Mouse (Mus musculus): ENCODE measurements at regions not wholly inside any gene's neighbourhood (a gene's known extent, or its start where the extent isn't known, plus 50 kb on each side); places are given as distances from the start of the nearest gene placed in this dataset.

DNA sequence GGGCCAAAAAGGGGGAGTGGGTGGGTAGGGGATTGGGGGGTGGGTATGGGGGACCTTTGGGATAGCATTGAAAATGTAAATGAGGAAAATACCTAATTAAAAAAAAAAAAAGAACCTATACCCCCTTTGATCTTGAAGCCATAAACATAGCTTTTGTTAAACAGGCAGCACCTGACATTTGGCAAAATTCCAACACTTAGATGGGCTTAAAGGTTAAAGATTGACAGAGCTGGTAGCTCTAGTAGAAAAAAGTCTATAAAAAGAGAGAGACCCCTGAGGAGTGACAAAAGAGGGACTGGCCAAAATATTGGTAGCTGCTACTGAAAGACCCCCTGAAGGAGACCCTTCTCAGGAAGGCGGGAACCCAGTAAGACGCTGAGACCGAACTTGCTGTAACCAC, 1474.0 kb upstream of the Cdh8 start:
- H3K4me1 ChIP-seq (ENCODE audit: control insufficient read depth in 1 of 2, insufficient read depth in 2 of 2, low read length in 2 of 2), result no peaks in the 10 kb centered on the region
- no peak overlapping the region for H3K27ac ChIP-seq (ENCODE audit: control insufficient read depth, low read depth, low read length)
- H3K9me3 ChIP-seq (replicated peaks; ENCODE audit: insufficient read depth, low read length), result no peaks in the 10 kb centered on the region
- no peaks in the 10 kb centered on the region for H3K27me3 ChIP-seq (ENCODE audit: control insufficient read depth in 1 of 2, insufficient read depth in 2 of 2, low read length in 2 of 2)
- no peak for DNase-seq (ENCODE audit: low read depth, low spot score)
- no peaks in the 10 kb centered on the region for H3K79me2 ChIP-seq (ENCODE audit: control insufficient read depth, insufficient read depth, low read length, poor library complexity)
- H3K9ac ChIP-seq (ENCODE audit: control insufficient read depth, low read depth, low read length, poor library complexity, severe bottlenecking), result no peak overlapping the region
- no peak overlapping the region for H3K4me3 ChIP-seq (ENCODE audit: control insufficient read depth in 1 of 2, insufficient read depth in 1 of 2, low read depth in 2 of 2, low read length in 2 of 2)
- TF ChIP-seq KAT2A (conservative IDR thresholded peaks at IDR 0.05; ENCODE audit: low read depth, low read length) (no peak), ZKSCAN1 (IDR thresholded peaks at IDR 0.05; ENCODE audit: low read depth, low read length) (no peak), RAD21 (IDR thresholded peaks at IDR 0.05; ENCODE audit: low read depth, low read length) (no peak), CTCF (IDR thresholded peaks at IDR 0.05 in 2 of 3, conservative IDR thresholded peaks at IDR 0.05 in 1 of 3; ENCODE audit: control insufficient read depth in 1 of 3, insufficient read depth in 1 of 3, low read depth in 2 of 3, low read length in 3 of 3, poor library complexity in 1 of 3, severe bottlenecking in 1 of 3) (no peak), POLR2A (IDR thresholded peaks at IDR 0.05; ENCODE audit: control insufficient read depth in 1 of 2, insufficient read depth in 1 of 2, low read depth in 1 of 2, low read length in 2 of 2, poor library complexity in 1 of 2) (no peak), ETS1 (IDR thresholded peaks at IDR 0.05; ENCODE audit: low read depth, low read length) (no peak)
- no peaks in the 10 kb centered on the region for H3K36me3 ChIP-seq (ENCODE audit: control insufficient read depth in 1 of 2, insufficient read depth in 2 of 2, low read length in 2 of 2)

DNA sequence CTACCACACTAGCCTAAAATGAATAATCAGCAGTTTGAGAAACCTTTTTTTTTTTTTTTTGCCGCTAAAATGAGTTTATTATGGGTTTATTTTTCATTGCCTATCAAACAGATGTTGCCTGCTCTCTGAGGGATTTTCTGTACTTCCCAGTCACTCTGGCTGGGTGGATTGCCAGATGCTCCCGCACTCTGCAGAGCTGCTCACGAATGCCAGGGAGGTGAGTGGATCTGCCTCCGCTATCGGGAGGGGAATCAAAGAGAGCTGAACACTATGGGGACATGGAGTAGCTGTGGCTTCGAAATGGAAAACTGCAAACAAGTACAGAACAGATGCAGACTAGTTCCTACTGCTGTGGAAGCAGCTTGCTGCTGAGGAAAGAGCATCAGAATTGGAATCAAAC, 1449.4 kb upstream of the Cdh8 start:
- no peak overlapping the region for H3K27ac ChIP-seq (ENCODE audit: control insufficient read depth, low read depth, low read length)
- no peaks in the 10 kb centered on the region for H3K79me2 ChIP-seq (ENCODE audit: control insufficient read depth, insufficient read depth, low read length, poor library complexity)
- H3K9ac ChIP-seq (ENCODE audit: control insufficient read depth, low read depth, low read length, poor library complexity, severe bottlenecking), result no peak overlapping the region
- no peak for DNase-seq (ENCODE audit: low read depth, low spot score)
- H3K9me3 ChIP-seq (replicated peaks; ENCODE audit: insufficient read depth, low read length), result no peaks in the 10 kb centered on the region
- H3K4me3 ChIP-seq (ENCODE audit: control insufficient read depth in 1 of 2, insufficient read depth in 1 of 2, low read depth in 2 of 2, low read length in 2 of 2), result no peak overlapping the region
- H3K27me3 ChIP-seq (ENCODE audit: control insufficient read depth in 1 of 2, insufficient read depth in 2 of 2, low read length in 2 of 2), result no peaks in the 10 kb centered on the region
- no peaks in the 10 kb centered on the region for H3K4me1 ChIP-seq (ENCODE audit: control insufficient read depth in 1 of 2, insufficient read depth in 2 of 2, low read length in 2 of 2)
- no peaks in the 10 kb centered on the region for H3K36me3 ChIP-seq (ENCODE audit: control insufficient read depth in 1 of 2, insufficient read depth in 2 of 2, low read length in 2 of 2)
- TF ChIP-seq GATA1 (IDR thresholded peaks at IDR 0.05; ENCODE audit: low read depth, low read length) (no peak), GABPA (IDR thresholded peaks at IDR 0.05; ENCODE audit: low read depth, low read length) (no peak), SMC3 (IDR thresholded peaks at IDR 0.05; ENCODE audit: low read depth, low read length) (no peak), POLR2A (IDR thresholded peaks at IDR 0.05; ENCODE audit: control insufficient read depth in 1 of 2, insufficient read depth in 1 of 2, low read depth in 1 of 2, low read length in 2 of 2, poor library complexity in 1 of 2) (no peak), NRF1 (IDR thresholded peaks at IDR 0.05; ENCODE audit: insufficient read depth, low read depth, low read length, poor library complexity, severe bottlenecking) (no peak)

DNA sequence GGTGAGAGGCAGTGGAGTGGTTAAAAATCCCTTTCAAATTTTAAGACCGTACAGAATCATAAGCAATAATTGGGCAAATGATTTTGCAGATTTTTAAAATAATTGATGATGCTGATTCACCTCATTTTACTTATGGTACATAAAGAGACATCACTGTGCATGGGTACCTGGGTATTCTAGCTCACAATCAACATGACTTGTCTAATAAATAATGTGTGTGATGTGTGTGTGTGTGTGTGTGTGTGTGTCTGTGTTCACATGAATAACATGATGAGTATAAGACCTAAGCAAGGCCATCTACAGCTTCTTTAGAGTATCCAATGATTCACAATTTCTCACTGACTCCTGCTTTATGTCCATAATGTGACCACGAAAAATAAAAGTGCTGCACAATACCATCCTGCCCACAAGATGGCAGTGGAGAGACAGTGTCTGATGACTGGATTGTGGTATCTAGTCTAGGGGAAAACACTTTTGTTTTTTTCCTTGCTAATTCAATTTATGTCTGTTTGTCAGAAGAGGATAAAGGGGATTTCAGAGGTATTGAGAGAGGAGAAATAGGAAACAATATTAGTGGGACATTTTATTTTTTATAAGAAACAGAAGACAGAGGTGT, 1434.7 kb upstream of the Cdh8 start:
- no peak for TF ChIP-seq MAX (IDR thresholded peaks at IDR 0.05; ENCODE audit: low read length)
- TF ChIP-seq ELF1 (IDR thresholded peaks at IDR 0.05; ENCODE audit: low read depth, low read length), result no peak
- TF ChIP-seq SMC3 (IDR thresholded peaks at IDR 0.05; ENCODE audit: low read depth, low read length), result peak; percentile 83
- no peak for TF ChIP-seq GABPA (IDR thresholded peaks at IDR 0.05; ENCODE audit: low read depth, low read length)
- TF ChIP-seq CTCF (IDR thresholded peaks at IDR 0.05 in 2 of 3, conservative IDR thresholded peaks at IDR 0.05 in 1 of 3; ENCODE audit: control insufficient read depth in 1 of 3, insufficient read depth in 1 of 3, low read depth in 2 of 3, low read length in 3 of 3, poor library complexity in 1 of 3, severe bottlenecking in 1 of 3), result peak; percentile 51 to 74 (median 57)
- TF ChIP-seq RAD21 (IDR thresholded peaks at IDR 0.05; ENCODE audit: low read depth, low read length), result peak; percentile 76
- TF ChIP-seq NELFE (IDR thresholded peaks at IDR 0.05; ENCODE audit: low read depth, low read length), result no peak
- peak; percentile 63 for TF ChIP-seq ZC3H11A (IDR thresholded peaks at IDR 0.05; ENCODE audit: low read depth, low read length)
- no peak for TF ChIP-seq MAFK (IDR thresholded peaks at IDR 0.05; ENCODE audit: borderline replicate concordance, low read depth, low read length)
- no peak for TF ChIP-seq E2F4 (IDR thresholded peaks at IDR 0.05; ENCODE audit: borderline replicate concordance, low read depth, low read length)
- no peak overlapping the region for H3K9ac ChIP-seq (ENCODE audit: control insufficient read depth, low read depth, low read length, poor library complexity, severe bottlenecking)
- H3K27me3 ChIP-seq (ENCODE audit: control insufficient read depth in 1 of 2, insufficient read depth in 2 of 2, low read length in 2 of 2), result no peaks in the 10 kb centered on the region
- peak; percentile 50 for DNase-seq (ENCODE audit: low read depth, low spot score)
- no peaks in the 10 kb centered on the region for H3K79me2 ChIP-seq (ENCODE audit: control insufficient read depth, insufficient read depth, low read length, poor library complexity)
- no peak overlapping the region for H3K27ac ChIP-seq (ENCODE audit: control insufficient read depth, low read depth, low read length)
- H3K4me3 ChIP-seq (ENCODE audit: control insufficient read depth in 1 of 2, insufficient read depth in 1 of 2, low read depth in 2 of 2, low read length in 2 of 2), result no peak overlapping the region
- H3K9me3 ChIP-seq (replicated peaks; ENCODE audit: insufficient read depth, low read length), result no peaks in the 10 kb centered on the region
- H3K4me1 ChIP-seq (ENCODE audit: control insufficient read depth in 1 of 2, insufficient read depth in 2 of 2, low read length in 2 of 2), result no peaks in the 10 kb centered on the region
- no peaks in the 10 kb centered on the region for H3K36me3 ChIP-seq (ENCODE audit: control insufficient read depth in 1 of 2, insufficient read depth in 2 of 2, low read length in 2 of 2)
